Mouse (Mus musculus): Measurements from ENCODE around the gene Hoxa3.

- no peak for TF ChIP-seq POLR2A (IDR thresholded peaks at IDR 0.05; ENCODE audit: extremely low read depth, insufficient read depth, low read length)
- TF ChIP-seq CTCF (IDR thresholded peaks at IDR 0.05; ENCODE audit: extremely low read depth, insufficient read depth, low read length): no peak
Observed at GRCm38 (mm10) chr6:52184668-52185067, 28.5 kb downstream of the Hoxa3 start.
